Mouse (Mus musculus): Measurements from ENCODE around the gene Grin3b.
A peak's percentile ranks its signal among the peaks of the same experiment; 100 is the strongest.

Gene Grin3b

GRCm38 (mm10) chr10:80015583-80015982 is 45.1 kb downstream of the Grin3b start:
- DNase-seq (ENCODE audit: low read depth in 1 of 2, low spot score in 2 of 2): no peak

- DNase-seq (ENCODE audit: low read depth in 1 of 2, low spot score in 2 of 2): peak in 1 of 2 experiments; percentile 70
These were observed 46.0 kb downstream of the Grin3b start, which contains the start of gene Arhgap45 for GRCm38 (mm10) chr10:80016511-80016910. Gene Arhgap45 (plus strand): TSS chr10:80016653.

DNA sequence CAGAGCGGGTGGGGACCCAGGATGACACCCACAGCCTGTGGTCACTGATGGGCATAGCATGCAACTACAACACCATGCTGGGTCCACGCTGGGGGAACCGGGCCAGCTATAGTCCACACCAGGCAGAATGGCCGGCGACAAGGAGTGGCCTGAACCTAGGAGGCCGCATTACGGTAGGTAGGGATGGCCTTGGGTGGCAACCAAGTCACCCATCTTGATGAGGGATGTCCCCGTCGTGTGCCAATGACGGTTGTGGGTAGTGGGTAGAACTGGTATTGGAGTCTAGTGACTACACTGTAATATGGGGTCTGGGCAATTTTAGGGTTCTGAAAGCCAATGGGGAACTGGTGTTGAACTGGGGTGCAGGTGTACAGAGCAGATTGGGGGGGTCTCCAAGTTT is 46.4 kb downstream of the Grin3b start:
- no peak for DNase-seq (ENCODE audit: low read depth in 1 of 2, low spot score in 2 of 2)

DNA sequence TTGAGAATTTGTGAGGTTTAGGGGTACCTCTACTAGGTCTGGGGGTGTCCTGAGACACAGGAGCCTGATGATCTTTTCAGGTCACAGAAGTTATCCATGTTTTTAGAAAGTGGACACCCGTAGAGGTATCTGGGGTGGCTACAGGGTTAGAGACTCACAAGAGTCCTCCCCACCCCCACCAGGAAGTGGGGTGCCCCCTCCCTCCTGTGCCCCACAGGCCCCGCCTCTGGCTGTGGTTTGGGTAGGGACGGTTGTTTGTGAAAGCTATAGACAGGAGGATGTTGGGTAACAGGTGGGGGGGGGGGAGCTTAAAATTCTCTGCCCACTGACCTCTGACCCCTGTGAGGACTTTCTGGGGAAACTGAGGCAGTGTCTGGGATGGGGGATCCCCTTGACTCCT is 46.8 kb downstream of the Grin3b start:
- DNase-seq (ENCODE audit: low read depth in 1 of 2, low spot score in 2 of 2): peak in 1 of 2 experiments; percentile 80

DNA sequence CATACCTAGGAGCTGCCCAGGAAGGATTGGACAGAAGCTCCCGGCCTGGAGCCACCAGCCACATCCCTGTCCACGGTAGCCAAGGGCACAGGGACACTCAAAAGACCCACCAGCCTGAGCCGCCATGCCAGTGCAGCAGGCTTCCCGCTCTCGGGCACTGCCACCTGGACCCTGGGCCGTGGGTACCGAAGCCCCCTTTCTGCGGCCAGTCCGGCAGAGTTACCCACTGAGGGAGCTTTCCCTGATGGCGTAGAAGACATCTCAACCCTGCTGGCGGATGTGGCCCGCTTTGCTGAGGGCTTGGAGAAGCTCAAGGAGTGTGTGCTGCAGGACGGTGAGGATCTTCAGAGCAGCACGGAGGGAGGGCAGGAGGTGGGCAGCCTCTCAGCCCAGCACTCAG is 47.3 kb downstream of the Grin3b start:
- no peak for DNase-seq (ENCODE audit: low read depth in 1 of 2, low spot score in 2 of 2)

- peak in 1 of 2 experiments; percentile 32 for DNase-seq (ENCODE audit: low read depth in 1 of 2, low spot score in 2 of 2)
These were observed 48.3 kb downstream of the Grin3b start for GRCm38 (mm10) chr10:80018739-80019297.

DNA sequence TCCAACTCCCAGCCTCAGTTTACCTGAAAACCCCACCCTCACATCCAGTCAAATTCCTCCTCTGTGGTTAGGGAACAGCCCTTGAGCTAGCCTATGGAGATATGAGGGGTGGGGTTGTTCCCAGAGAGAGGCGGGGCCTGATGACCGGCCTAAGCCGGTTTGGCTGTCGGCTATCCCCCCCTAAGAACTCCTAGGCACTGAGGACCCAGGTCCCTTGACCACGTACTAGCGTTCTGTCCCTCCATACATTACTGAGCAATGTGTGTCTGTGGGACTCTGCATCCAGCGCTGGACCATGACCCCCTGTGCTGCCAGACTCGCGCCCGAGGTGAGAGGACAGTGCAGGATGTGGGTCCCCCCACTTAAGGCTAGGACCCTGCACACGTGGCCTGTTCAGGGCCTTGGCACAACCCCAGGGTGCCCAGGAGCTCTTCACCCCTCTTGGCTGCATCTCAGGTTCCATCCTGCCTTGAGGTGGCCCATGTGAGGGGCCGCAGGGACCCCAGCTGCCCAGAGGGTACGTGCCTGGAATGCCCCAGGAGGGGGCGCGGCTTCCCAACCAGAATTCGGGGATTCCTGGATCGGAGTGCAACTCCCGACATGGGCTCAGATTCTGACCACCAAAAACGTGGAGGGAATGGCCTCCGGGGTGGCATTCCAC is 49.1 kb downstream of the Grin3b start:
- no peak for DNase-seq (ENCODE audit: low read depth in 1 of 2, low spot score in 2 of 2)

DNA sequence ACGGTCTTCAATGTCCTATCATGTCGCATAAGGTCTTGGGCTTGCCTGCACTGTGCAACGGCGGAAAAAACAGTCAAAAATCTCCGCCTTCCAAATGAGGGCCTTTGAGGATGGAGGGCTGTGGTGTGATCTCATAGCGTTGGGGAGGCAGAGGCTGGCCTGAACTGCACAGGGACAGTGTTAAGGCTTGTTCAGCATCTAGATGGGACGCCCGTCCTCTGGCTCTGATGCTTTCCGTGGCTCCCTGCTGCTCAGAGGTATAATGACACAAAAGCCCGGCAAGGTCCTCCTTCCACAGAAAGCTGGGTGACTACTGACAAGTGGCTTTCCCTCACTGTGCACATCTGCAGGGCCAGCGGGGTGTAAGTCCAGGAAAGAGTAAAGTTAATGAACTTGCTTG is 49.7 kb downstream of the Grin3b start:
- DNase-seq (ENCODE audit: low read depth in 1 of 2, low spot score in 2 of 2): no peak

DNA sequence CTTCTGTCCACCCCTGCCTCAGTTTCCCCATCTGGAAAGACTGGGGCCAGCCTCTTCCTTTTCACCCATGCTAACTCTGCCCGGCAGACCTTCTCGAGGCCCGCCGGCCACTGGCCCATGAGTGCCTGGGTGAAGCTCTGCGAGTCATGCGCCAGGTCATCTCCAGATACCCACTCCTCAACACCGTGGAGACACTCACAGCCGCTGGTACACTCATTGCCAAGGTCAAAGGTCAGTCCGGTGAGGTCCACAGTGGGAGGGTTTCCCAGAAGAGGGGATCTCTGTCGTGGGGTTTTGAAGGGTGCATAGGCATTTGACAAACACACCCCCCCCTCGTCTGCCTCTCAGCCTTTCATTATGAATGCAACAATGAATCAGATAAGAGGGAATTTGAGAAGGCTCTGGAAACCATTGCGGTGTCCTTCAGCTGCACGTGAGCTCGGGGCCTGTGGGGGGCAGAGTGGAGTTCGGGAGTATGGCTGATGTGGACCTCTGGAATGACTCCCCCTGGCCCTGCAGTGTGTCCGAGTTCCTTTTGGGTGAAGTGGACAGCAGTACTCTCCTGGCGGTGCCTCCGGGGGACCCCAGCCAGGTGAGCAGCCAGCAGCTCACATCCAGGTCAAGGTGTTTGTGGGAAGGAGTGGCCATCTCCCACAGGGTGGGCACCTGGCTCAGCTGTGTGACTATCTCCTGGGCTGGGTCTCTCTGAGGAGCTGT is 50.2 kb downstream of the Grin3b start:
- no peak for DNase-seq (ENCODE audit: low read depth in 1 of 2, low spot score in 2 of 2)

- no peak for DNase-seq (ENCODE audit: low read depth in 1 of 2, low spot score in 2 of 2)
These were observed 50.8 kb downstream of the Grin3b start for GRCm38 (mm10) chr10:80021320-80021641.

GRCm38 (mm10) chr10:80022164-80022563 is 51.6 kb downstream of the Grin3b start:
- DNase-seq (ENCODE audit: low read depth in 1 of 2, low spot score in 2 of 2): no peak

- DNase-seq (ENCODE audit: low read depth in 1 of 2, low spot score in 2 of 2): no peak
These were observed 52.3 kb downstream of the Grin3b start for GRCm38 (mm10) chr10:80022806-80023205.

GRCm38 (mm10) chr10:80023758-80024157 is 53.2 kb downstream of the Grin3b start:
- DNase-seq (ENCODE audit: low read depth in 1 of 2, low spot score in 2 of 2): no peak

DNA sequence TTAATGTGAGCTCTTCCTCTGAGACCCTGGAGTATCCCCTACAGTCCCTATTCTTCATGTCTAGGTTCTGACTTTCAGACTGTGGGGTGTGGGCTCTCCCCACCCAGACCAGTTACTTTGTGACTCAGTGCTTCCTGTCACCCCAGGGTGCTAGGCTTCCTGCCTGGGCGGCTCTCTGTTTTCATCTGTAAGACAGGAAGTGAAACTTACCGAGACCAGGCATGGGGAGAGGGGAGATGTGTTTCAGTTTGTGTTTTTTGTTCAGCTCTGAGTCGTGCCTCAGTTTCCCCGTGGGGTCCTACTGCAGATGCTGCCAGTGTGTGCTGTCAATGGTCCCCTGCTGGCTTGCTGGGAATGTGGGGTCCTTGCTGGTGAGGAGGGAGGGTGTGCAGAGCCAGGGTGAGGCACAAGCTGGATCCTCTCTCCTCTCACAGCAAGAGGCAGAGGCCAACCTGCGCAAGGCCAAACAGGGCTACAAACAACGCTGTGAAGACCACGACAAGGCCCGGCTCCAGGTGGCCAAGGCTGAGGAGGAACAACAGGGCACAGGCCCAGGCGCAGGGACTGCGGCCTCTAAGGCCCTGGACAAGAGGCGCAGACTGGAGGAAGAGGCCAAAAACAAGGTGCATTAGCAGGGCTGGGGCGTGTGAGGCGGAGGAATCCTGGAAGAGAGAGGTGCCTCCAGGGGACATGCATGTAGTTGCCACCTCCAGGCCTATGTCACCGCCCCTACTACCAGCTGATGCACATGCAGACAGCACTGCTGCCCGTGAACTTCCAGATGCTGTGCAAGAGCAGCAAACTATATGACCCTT is 53.9 kb downstream of the Grin3b start:
- peak; percentile 46 to 63 for DNase-seq (ENCODE audit: low read depth in 1 of 2, low spot score in 2 of 2)

DNA sequence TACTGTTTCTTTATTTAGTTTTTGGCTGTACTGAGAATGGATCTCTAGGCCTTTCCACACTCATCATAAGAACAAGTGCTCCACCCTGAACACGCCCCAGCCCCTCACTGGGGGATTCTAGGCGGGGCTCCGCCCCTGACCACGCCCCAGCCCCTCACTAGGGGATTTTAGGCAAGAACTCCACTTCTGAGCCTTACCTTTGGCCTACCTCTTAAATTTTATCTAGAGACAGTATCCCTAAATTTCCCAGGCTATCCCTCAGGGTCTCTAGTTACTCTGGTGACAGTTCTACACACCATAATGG is 54.5 kb downstream of the Grin3b start:
- no peak for DNase-seq (ENCODE audit: low read depth in 1 of 2, low spot score in 2 of 2)

DNA sequence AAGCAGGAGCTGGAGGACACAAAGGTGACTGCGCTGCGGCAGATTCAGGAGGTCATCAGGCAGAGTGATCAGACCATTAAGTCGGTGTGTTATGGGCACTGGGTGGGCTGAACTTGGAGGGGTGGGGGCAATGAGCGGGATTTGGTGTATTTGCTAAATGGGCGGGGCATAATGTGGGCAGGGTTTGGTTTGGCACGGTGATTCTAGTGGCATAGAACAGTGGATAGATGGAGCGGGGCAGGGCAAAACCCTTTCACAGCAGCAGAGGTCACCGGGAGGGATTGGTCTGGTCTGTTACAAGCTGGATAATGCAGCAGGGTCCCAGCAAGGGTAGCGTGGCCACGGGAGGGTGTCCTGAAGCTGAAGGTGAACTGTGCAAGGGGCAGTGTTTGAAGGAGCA is 54.9 kb downstream of the Grin3b start:
- no peak for DNase-seq (ENCODE audit: low read depth in 1 of 2, low spot score in 2 of 2)

- no peak for DNase-seq (ENCODE audit: low read depth in 1 of 2, low spot score in 2 of 2)
These were observed 55.4 kb downstream of the Grin3b start for GRCm38 (mm10) chr10:80025889-80026288.

Measured in monocyte, adult 2 months (primary cell).